21 mouse cellular contexts compared by ENCODE assay signal in genomic region chr2:160849617-160850240, GRCm38 (mm10). TPM values are rescaled to one million over a fixed set of nuclear protein-coding genes. Genes with fewer than 3 reads are reported as not detected.
A peak's percentile ranks its signal among the peaks of the same experiment; 100 is the strongest.
DNase-seq lines count a peak whose midpoint lies in the region; ATAC-seq and TF ChIP-seq lines count a peak whose summit lies in the region.
"Had no signal": no experiment of that assay in that cellular context is flagged by ENCODE, and none has a peak within 500 bp of the region (broad histone marks: within the 10 kb centered on the region; RNA-seq: fewer than 3 reads in every experiment).

No protein-coding gene starts in this region.

- 79% methylated on average over 3 of the region's 3 CpGs for WGBS in hindbrain, postnatal 0 days
- WGBS in hindbrain, embryonic 13.5 days: 87% methylated on average over 3 of the region's 3 CpGs
- WGBS in liver, embryonic 16.5 days (ENCODE audit: insufficient replicate concordance): 44% methylated on average over 3 of the region's 3 CpGs

- no peaks in the 10 kb centered on the region for H3K27me3 ChIP-seq in hindbrain, postnatal 0 days (ENCODE audit: insufficient read depth, low read length)
- no peaks in the 10 kb centered on the region for H3K27me3 ChIP-seq in hindbrain, embryonic 13.5 days
- no peaks in the 10 kb centered on the region for H3K27me3 ChIP-seq in liver, embryonic 16.5 days (ENCODE audit: control insufficient read depth, insufficient read depth, low read depth, low read length)
- H3K27me3 ChIP-seq: embryonic facial prominence, embryonic 12.5 days; forebrain, embryonic 15.5 days; heart, embryonic 12.5 days; limb, embryonic 12.5 days; lung, embryonic 15.5 days; midbrain, embryonic 15.5 days had no signal

- no peaks in the 10 kb centered on the region for H3K9me3 ChIP-seq in hindbrain, postnatal 0 days (ENCODE audit: low read length)
- no peaks in the 10 kb centered on the region for H3K9me3 ChIP-seq in hindbrain, embryonic 13.5 days
- no peaks in the 10 kb centered on the region for H3K9me3 ChIP-seq in liver, embryonic 16.5 days (replicated peaks; ENCODE audit: control insufficient read depth, low read length)
- H3K9me3 ChIP-seq: embryonic facial prominence, embryonic 12.5 days; forebrain, embryonic 15.5 days; heart, embryonic 12.5 days; limb, embryonic 12.5 days; lung, embryonic 15.5 days; midbrain, embryonic 15.5 days had no signal

- ATAC-seq in hindbrain, postnatal 0 days: no peak
- no peak for ATAC-seq in hindbrain, embryonic 13.5 days (ENCODE audit: low FRiP score)
- ATAC-seq in liver, embryonic 16.5 days (ENCODE audit: low read depth): 0 out of 2 replicates have a peak, but pooled peaks have one; percentile 7
- 0 out of 2 replicates have a peak, but pooled peaks have one; percentile 47 for ATAC-seq in common myeloid progenitor, adult 5-6 weeks (replicated peaks; ENCODE audit: low read depth, poor library complexity, severe bottlenecking)
- peak; percentile 89 for ATAC-seq in megakaryocyte, adult 5-6 weeks (ENCODE audit: poor library complexity, severe bottlenecking)
- ATAC-seq: forebrain, embryonic 15.5 days; hindbrain, embryonic 16.5 days; midbrain, embryonic 15.5 days had no signal

- H3K27ac ChIP-seq in hindbrain, postnatal 0 days: no peak overlapping the region
- no peak overlapping the region for H3K27ac ChIP-seq in hindbrain, embryonic 13.5 days
- H3K27ac ChIP-seq in liver, embryonic 16.5 days (ENCODE audit: low read length): no peak overlapping the region
- H3K27ac ChIP-seq: embryonic facial prominence, embryonic 12.5 days; forebrain, embryonic 15.5 days; limb, embryonic 12.5 days; lung, embryonic 15.5 days; midbrain, embryonic 15.5 days had no signal

- DNase-seq in hindbrain, postnatal 0 days (ENCODE audit: low spot score): no peak
- DNase-seq in liver: no peak
- no peak for DNase-seq in testis, postnatal 10 days (ENCODE audit: low spot score)
- DNase-seq: cerebellum, adult 8-10 months; gastrocnemius, postnatal 25 days; heart, postnatal 4 days; kidney, adult 18-20 months; layer of hippocampus, adult 9-11 months; thymus, postnatal 14 days had no signal

- peak; percentile 39 for TF ChIP-seq CTCF in hindbrain, postnatal 0 days (IDR thresholded peaks at IDR 0.05; ENCODE audit: low read depth)

- no peak overlapping the region for H3K4me3 ChIP-seq in hindbrain, postnatal 0 days (ENCODE audit: low read length)
- H3K4me3 ChIP-seq in hindbrain, embryonic 13.5 days: no peak overlapping the region
- no peak overlapping the region for H3K4me3 ChIP-seq in liver, embryonic 16.5 days (ENCODE audit: low read depth, low read length)
- H3K4me3 ChIP-seq: embryonic facial prominence, embryonic 12.5 days; forebrain, embryonic 15.5 days; heart, embryonic 12.5 days; limb, embryonic 12.5 days; lung, embryonic 15.5 days; megakaryocyte, embryonic 14.5 days; midbrain, embryonic 15.5 days had no signal

- no peak overlapping the region for H3K4me2 ChIP-seq in hindbrain, postnatal 0 days (ENCODE audit: low read depth, low read length)
- no peak overlapping the region for H3K4me2 ChIP-seq in hindbrain, embryonic 13.5 days
- H3K4me2 ChIP-seq in liver, embryonic 16.5 days (ENCODE audit: low read depth, low read length): no peak overlapping the region
- H3K4me2 ChIP-seq: embryonic facial prominence, embryonic 12.5 days; forebrain, embryonic 15.5 days; heart, embryonic 12.5 days; limb, embryonic 12.5 days; lung, embryonic 15.5 days; midbrain, embryonic 15.5 days had no signal

- no peaks in the 10 kb centered on the region for H3K36me3 ChIP-seq in hindbrain, postnatal 0 days (ENCODE audit: insufficient read depth, low read length)
- no peaks in the 10 kb centered on the region for H3K36me3 ChIP-seq in hindbrain, embryonic 13.5 days
- no peaks in the 10 kb centered on the region for H3K36me3 ChIP-seq in liver, embryonic 16.5 days (ENCODE audit: control insufficient read depth, insufficient read depth)
- H3K36me3 ChIP-seq: embryonic facial prominence, embryonic 12.5 days; forebrain, embryonic 15.5 days; heart, embryonic 12.5 days; limb, embryonic 12.5 days; lung, embryonic 15.5 days; midbrain, embryonic 15.5 days had no signal

- H3K9ac ChIP-seq in hindbrain, postnatal 0 days (replicated peaks; ENCODE audit: low read length): no peak overlapping the region
- H3K9ac ChIP-seq in hindbrain, embryonic 13.5 days: no peak overlapping the region
- H3K9ac ChIP-seq in liver, embryonic 16.5 days (ENCODE audit: low read depth, low read length): no peak overlapping the region
- H3K9ac ChIP-seq: embryonic facial prominence, embryonic 12.5 days; forebrain, embryonic 15.5 days; heart, embryonic 12.5 days; limb, embryonic 12.5 days; lung, embryonic 15.5 days; midbrain, embryonic 15.5 days had no signal

- no peaks in the 10 kb centered on the region for H3K4me1 ChIP-seq in hindbrain, postnatal 0 days (ENCODE audit: insufficient read depth, low read length)
- no peaks in the 10 kb centered on the region for H3K4me1 ChIP-seq in hindbrain, embryonic 13.5 days (replicated peaks)
- H3K4me1 ChIP-seq in liver, embryonic 16.5 days (ENCODE audit: control insufficient read depth, low read depth, low read length): no peaks in the 10 kb centered on the region; the same call in none of the 2 replicates
- H3K4me1 ChIP-seq: embryonic facial prominence, embryonic 12.5 days; heart, embryonic 12.5 days; limb, embryonic 12.5 days; lung, embryonic 15.5 days; megakaryocyte, embryonic 14.5 days; midbrain, embryonic 15.5 days had no signal

RNA-seq across cellular contexts. Expression of gene Zhx3, which starts 23.1 kb away (rescaled TPM):
- 42.5 and 53.0 TPM in 2 replicates for total RNA-seq in hindbrain, postnatal 0 days (2014; rRNA removed)
- polyA plus RNA-seq in hindbrain, postnatal 0 days (2015; fragmentation: Nextera tagmentation; extraction: Ambion mirVana): 17.2 and 18.9 TPM in 2 replicates
- polyA plus RNA-seq in hindbrain, embryonic 13.5 days (2015; fragmentation: Nextera tagmentation; extraction: Ambion mirVana): 16.2 and 16.9 TPM in 2 replicates
- polyA plus RNA-seq in liver, embryonic 16.5 days (2015; fragmentation: Nextera tagmentation; extraction: Ambion mirVana): 2.5 and 3.2 TPM in 2 replicates
- total RNA-seq in common myeloid progenitor, adult 5-6 weeks (2017): 4.1 and 4.5 TPM in 2 replicates
- total RNA-seq in megakaryocyte, adult 5-6 weeks (2015): 2.9 and 6.2 TPM in 2 replicates
- total RNA-seq in megakaryocyte, adult 5-6 weeks (2017): 2.8 and 3.9 TPM in 2 replicates

RNA-seq across cellular contexts. Expression of gene Lpin3, which starts 30.7 kb away (rescaled TPM):
- 1.4 and 1.9 TPM in 2 replicates for total RNA-seq in hindbrain, postnatal 0 days (2014; rRNA removed)
- polyA plus RNA-seq in hindbrain, postnatal 0 days (2015; fragmentation: Nextera tagmentation; extraction: Ambion mirVana): 0.60 and 0.79 TPM in 2 replicates
- polyA plus RNA-seq in hindbrain, embryonic 13.5 days (2015; fragmentation: Nextera tagmentation; extraction: Ambion mirVana): 0.44 and 0.49 TPM in 2 replicates
- 0.52 and 0.65 TPM in 2 replicates for polyA plus RNA-seq in liver, embryonic 16.5 days (2015; fragmentation: Nextera tagmentation; extraction: Ambion mirVana)
- total RNA-seq in common myeloid progenitor, adult 5-6 weeks (2017): not detected in 2 replicates
- not detected in 2 replicates for total RNA-seq in megakaryocyte, adult 5-6 weeks (2015)
- not detected in 2 replicates for total RNA-seq in megakaryocyte, adult 5-6 weeks (2017)

Comparison
In these comparisons a context has a peak if more than half of its experiments do, and no peak if none do; other contexts are left out.
1. ATAC-seq: peak in liver, embryonic 16.5 days (single experiment), common myeloid progenitor, adult 5-6 weeks (single experiment) and megakaryocyte, adult 5-6 weeks (single experiment); none in hindbrain, postnatal 0 days (single experiment) and hindbrain, embryonic 13.5 days (single experiment).